Mouse (Mus musculus): ENCODE measurements at regions not wholly inside any gene's neighbourhood (a gene's known extent, or its start where the extent isn't known, plus 50 kb on each side); places are given as distances from the start of the nearest gene placed in this dataset.
"Not testable (repeated sequence)": the region's sequence is repeated elsewhere in the genome, so short reads cannot be mapped to it uniquely, and the experiment has no call there.

DNA sequence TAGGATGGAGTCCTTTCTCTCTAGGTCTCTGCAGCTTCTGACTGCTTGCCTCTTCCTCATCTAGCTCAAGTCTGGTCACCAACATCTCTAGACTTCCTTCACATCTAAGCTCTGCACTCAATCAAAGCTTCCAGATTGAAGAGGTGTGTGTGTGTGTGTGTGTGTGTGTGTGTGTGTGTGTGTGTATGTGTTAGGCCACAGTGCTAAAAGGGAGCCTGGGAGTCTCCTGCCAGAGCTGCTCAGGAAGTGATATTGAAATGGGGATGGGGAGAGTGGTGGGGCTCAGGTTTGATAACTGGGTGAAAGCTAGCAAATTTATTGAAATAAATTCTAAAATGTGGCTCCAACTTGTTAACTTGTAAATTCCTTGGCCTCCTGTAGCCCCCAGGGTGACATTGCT lies 73.3 kb downstream of the Gm31371 start:
- DNase-seq, result peak; percentile 7

DNA sequence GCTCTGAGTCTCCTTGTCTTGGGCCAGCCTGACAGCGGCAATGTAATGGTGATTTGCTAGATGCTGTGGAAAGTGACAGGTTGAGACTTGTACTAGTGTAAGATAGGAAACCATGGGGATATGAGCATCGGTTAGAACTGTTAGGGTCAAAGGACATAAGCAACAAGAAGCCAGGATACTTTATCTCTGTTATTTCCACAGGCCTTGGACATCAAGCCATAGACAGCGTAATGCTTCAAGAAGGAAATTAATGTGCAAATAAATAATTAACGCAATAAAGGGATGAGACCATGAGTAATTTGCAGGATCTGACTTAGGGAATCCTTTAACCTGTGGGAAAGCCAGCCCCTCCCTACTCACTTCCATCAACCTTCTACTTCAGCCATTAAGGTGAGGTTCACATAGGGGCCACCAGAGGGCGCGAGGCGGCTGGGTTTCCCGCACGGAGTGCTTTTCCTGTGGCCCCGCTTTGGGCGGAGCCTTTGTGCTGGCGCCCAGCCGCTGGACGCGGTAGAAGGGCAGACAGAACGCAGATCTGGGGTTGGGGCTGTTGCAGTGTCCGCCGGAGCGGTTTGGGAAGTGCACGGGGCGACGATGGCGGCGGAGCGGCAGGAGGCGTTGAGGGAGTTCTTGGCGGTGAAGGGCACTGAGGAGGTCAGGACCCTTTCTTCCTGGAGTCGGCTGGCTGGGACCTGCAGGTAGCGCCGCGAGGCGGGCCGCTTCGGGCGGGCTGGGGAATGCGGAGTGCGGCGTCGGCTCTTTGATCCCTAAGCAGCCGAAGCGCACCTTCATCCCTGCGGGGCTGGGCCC lies 76.5 kb downstream of the Gm31371 start:
- peak; percentile 78 for DNase-seq

DNA sequence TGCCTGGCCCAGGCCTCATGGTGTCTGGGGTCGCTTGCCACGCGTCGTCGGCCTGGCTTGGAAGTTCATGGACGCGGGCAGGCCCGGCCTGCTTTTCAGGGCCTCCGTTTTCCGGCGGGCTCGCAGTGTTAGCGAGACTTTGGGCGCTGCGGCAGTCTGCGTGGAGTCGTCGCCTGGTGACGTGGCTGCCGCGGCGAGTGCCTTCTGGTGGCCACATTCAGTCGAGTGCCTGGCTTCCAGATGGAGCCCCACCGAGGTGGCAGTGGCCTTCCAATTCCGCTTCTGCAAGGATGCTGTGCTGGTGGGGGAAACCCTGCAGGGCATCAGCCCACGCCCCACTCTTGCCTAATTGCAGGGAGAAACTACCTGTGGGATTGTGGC lies 77.1 kb downstream of the Gm31371 start:
- DNase-seq, result not testable (repeated sequence)

DNA sequence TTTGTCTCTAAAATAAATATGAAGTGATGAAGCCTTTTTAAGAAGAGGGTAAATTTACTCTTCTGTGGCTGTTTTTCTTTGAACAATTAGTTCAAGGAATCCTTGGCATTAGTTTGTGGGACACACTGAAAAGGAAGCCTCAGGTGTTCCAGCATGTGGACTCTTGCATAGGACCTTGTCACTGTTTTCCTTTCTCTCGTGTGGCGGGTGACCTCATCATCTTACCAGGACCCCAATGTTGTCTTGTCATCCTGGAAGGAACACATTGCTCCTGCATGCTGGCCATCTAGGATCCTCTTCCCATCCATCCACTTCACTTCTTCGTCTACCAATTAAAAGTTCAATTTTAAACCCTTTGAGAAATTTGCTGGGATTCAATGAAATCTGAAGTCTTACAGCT lies 104.9 kb downstream of the Gm31371 start:
- DNase-seq, result peak; percentile 39

DNA sequence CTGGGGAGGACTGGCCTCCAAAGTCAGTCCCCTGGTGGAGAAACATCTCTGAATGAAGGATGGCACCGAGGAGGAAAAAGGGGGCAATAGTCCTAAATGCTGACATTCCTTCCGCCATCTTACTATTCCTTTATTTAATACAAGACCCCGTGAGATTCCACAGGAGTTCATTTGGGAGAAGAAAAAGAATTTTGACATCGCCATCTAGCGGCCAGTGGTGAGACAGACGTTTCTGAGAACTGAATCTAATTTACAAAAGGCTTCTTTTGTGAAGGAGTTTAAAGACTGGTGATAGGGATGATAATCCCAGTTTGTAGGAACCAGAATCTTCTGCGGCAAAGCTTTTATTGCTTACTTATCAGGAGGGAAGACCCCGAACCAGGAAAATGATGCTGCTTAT lies 107.8 kb downstream of the Gm31371 start:
- DNase-seq, result not testable (repeated sequence)

DNA sequence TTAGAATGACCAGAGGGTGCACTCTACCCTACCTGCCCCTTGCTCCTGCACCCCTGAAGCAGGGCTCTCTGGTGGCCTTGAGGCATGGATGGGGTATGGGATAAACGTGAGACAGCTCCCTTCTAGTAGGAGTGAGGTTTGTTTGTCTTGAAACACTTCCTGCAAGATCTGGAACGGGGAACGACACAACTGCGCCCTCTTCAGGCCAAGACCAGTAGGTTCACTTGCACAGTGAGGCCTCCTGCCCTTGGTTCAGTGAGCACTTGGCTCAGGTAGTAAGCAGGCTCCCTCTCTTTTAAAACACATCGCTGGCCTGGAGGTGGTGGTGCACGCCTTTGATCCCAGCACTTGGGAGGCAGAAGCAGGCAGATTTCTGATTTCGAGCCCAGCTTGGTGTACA lies 110.1 kb downstream of the Gm31371 start:
- peak; percentile 33 for DNase-seq

DNA sequence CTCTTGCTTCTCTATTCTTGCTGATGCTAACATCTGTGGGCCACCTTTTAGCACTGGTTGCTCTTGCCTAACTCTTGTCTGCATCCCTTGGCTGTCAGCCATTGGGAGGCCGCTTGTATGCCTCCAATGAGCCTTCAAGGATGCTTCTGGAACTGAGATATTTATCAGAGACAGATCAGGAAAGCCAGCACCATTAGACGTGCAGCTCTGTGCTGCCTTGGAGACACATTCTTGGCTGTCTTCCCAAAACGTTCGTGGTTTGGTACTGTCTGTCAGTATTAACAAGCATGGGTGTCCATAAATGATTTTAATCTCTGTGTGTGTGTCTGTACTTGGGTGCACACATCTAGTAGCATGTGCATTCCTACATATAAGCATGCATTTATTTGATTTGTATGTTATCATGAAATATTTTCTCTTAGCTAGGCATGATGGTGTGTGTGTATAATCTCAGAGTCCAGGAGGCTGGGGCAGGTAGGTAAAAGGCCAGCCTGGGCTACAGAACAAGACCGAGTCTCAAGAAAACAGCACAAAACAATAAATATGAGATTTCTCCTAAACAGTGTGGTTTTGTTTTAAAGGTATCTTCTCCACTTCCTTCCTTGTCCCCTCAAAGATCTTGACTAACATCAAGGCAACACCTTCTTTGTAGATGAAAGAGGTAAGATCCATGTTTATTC lies 111.4 kb downstream of the Gm31371 start:
- not testable (repeated sequence) for DNase-seq

DNA sequence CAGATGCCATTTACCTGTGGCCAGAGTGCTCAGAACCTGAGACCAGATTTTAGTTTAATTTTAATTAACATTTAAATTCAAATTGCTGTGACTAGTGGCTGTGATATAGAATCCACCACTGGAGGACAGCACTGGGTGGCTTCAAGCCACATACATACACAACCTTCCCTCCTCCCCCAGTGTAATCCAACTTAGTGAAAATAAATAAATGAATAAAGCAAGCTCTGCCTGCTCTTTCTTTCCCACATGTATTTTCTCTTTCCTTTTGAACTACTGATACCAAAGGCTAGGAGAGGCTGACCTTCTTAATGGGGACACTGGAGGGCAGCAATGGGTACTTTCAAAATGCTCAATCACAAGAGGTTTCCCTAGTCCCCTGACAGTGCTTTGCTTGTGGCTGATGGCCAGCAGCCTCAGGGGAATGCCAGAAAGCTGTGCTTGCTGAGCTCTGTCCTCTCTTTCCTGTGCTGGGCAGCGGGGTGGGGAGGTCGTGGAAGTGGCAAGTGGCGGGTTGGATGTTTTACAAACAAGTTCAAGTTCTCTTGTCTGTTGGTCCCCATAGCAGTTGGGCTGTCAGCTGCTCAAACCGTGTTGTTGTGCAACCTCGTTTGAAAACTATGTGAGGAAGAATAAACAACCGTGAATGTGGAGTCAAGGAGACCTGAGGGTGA lies 112.4 kb downstream of the Gm31371 start:
- not testable (repeated sequence) for DNase-seq

DNA sequence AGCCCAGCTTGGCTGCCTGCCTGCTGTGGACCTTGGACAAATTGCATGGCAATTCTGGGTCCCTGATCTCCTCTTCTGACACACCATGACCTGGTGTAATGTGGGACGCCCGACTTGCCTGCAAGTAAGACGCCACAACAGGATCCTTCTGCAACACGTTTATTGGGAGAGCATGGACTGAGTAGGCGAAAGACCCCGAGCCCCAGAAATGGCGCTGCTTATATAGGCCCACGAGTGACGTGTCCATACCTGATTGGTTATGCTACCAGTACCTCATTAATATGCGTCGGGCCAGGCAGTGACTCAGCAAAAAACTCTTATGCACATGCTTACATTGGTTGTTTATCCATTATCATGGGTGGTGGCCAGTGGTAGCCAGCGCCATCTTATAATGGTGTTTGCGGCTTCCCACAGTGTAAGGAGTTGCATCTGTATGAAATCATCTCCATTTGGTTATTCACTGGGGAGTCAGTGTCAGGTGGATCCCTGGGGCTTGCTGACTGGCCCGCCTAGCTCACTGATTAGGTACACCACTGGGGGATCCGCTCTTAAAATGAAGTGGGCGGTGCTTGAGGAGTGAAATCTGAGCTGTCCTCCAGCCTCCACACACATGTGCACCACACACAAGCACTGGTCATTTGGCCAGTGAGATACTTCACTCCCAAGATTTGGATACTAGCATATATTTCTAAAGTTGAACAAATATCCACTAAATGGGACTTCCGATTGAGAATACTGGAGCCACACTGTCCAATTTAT lies 113.1 kb downstream of the Gm31371 start:
- peak; percentile 36 for DNase-seq

DNA sequence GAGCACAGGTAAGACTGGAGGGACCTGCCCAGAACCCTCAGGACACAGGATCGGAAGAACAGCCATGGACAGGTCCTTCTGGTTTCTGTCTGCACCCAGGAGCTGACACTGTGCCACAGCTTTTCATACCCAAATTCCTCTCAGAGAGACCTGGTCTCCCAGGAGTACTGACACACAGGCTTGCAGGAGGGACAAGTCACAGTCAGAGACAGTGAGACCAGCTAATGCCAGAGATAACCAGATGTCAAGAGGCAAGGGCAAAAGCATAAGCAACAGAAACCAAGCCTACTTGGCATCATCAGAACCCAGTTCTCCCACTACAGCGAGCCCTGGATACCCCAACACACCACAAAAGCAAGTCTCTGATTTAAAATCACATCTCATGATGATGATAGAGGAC lies 122.3 kb downstream of the Gm31371 start:
- DNase-seq, result not testable (repeated sequence)

DNA sequence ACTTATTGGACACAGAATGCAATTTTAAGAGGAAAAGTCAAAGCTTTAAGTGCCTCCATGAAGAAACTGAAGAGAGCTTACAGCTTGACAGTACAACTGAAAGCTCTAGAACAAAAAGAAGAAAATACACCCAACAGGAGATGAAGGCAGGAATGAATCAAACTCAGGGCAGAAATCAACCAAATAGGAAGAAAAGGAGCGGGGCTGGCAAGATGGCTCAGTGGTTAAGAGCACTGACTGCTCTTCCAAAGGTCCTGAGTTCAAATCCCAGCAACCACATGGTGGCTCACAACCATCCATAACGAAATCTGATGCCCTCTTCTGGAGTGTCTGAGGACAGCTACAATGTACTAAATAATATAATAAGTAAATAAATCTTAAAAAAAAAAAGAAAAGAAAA lies 124.8 kb downstream of the Gm31371 start:
- DNase-seq, result peak; percentile 27

DNA sequence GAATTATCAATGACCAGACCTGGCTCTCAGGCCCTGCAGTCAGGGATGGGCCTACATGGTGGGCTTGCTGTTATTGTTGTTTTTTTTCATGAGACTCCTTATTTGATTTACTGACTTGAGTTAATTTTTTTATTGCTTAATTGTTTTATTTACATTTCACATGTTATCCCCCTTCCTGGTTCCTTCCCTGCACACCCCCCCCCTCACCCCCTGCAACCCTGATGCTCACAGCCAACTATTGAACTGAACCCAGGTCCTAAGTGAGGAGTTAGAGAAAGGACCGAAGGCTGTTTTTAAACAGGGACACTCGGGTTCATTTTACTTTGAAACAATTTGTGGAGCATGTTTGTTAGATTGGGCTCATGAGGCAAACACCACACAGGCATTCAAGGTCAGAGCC lies 126.9 kb downstream of the Gm31371 start:
- not testable (repeated sequence) for DNase-seq

DNA sequence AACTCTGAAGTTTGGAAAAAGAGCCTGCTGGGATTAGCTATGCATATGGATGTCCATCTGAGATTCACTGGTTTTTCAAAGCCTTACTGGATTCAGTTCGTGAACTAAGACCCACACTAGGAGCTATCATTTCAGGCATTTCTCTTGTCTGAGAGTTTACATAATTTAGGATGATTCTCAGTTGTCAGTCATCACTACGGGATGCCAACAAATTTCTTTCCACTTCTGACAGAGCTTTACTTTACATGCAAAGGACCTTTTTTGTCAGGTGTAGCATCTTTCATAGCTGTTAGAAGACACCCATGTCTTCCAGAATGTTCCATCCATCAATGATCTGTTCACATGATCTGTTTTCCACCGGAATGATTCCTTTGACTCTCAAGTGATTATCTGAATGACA lies 154.4 kb downstream of the Gm31371 start:
- peak; percentile 12 for DNase-seq

DNA sequence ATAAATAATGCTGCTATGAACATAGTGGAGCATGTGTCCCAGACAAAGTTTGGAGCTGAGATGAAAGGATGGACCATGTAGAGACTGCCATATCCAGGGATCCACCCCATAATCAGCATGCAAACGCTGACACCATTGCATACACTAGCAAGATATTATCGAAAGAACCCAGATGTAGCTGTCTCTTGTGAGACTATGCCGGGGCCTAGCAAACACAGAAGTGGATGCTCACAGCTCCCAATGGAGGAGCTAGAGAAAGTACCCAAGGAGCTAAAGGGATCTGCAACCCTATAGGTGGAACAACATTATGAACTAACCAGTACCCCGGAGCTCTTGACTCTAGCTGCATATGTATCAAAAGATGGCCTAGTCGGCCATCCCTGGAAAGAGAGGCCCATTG lies 194.9 kb downstream of the Gm31371 start:
- not testable (repeated sequence) for DNase-seq

DNA sequence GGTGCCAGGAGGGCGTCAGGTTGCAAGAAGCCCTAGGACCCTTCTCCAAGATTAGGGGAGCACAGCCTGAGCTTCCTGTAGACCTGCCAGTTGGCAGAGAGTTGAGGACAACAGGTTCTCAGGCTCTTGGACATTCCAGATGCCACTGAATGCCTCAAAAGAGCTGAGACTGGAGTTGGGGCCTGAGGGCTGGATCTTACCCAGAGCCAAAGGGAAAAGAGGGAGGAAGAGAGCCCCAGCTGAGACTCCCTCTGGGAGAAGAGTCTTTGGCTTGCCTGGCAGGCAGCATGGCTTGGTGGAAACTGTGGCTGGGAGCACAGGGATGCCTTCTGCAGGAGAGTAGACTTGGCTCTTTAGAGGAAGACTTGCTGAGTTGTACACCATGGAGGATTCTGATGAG lies 197.0 kb downstream of the Gm31371 start:
- DNase-seq, result not testable (repeated sequence)

DNA sequence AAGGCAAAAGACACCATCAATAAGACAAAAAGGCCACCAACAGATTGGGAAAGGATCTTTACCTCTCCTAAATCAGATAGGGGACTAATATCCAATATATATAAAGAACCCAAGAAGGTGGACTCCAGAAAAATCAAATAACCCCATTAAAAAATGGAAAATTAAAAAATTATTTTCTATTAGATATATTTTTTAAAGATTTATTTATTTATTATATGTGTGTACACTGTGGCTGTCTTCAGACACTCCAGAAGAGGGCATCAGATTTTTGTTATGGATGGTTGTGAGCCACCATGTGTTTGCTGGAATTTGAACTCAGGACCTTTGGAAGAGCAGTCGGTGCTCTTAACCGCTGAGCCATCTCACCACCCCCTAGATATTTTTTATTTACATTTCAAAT lies 199.2 kb downstream of the Gm31371 start:
- DNase-seq, result not testable (repeated sequence)

DNA sequence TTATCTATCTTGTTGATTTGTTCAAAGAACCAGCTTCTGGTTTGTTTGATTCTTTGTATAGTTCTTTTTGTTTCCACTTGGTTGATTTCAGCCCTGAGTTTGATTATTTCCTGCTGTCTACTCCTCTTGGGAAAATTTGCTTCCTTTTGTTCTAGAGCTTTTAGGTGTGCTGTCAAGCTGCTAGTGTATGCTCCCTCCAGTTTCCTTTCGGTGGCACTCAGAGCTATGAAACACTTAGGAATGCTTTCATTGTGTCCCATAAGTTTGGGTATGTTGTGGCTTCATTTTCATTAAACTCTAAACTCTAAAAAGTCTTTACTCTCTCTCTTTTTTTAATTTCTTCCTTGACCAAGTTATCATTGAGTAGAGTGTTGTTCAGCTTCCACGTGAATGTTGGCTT lies 204.0 kb downstream of the Gm31371 start:
- DNase-seq, result not testable (repeated sequence)

DNA sequence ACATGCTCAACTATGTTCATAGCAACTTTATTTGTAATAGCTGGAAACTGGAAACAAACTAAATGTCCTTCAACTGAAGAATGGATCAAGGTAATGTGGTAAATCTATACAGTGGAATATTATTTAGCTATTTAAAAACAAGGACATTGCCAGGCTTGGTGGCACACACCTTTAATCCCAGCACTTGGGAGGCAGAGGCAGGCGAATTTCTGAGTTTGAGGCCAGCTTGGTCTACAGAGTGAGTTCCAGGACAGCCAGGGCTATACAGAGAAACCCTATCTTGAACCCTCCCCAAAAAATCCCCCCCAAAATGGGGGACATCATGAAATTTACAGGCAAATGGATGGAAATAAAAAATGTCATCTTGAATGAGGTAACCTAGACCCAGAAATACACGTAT lies 213.6 kb downstream of the Gm31371 start:
- DNase-seq, result peak; percentile 15

DNA sequence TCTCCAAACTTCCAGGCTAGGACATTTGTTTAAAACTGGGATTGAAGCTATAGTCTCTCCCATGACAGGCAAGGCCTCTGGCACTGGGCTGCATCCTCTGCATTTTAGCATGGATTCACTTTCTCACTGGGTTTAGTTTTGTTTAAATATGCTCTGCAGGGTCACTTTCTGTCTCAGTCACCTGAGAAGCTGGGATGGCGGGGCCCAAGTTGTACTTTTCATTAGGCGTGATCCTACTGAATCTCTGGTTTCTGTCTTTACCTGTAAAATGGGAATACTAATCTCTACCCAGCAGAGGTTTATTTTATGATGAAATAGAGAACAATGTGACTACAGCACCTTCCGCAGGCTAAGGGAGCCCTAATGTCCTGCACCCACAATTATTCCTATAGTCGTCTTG lies 216.4 kb downstream of the Gm31371 start:
- not testable (repeated sequence) for DNase-seq

DNA sequence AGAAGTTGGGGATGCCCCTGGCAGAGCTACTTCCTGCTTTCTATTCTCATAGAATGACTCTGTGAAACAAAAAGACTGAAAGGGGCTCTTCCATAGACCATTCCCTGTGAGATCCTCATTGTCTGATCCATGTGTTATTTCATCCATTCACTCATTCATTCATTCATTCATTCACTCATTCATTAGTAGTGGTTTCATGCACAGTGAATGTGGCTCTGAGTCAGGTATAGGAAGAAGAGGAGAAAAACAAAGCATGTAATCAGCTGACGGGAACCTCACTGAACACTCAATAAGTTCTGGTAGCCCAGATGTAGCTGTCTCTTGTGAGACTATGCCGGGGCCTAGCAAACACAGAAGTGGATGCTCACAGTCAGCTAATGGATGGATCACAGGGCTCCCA lies 217.0 kb downstream of the Gm31371 start:
- not testable (repeated sequence) for DNase-seq

DNA sequence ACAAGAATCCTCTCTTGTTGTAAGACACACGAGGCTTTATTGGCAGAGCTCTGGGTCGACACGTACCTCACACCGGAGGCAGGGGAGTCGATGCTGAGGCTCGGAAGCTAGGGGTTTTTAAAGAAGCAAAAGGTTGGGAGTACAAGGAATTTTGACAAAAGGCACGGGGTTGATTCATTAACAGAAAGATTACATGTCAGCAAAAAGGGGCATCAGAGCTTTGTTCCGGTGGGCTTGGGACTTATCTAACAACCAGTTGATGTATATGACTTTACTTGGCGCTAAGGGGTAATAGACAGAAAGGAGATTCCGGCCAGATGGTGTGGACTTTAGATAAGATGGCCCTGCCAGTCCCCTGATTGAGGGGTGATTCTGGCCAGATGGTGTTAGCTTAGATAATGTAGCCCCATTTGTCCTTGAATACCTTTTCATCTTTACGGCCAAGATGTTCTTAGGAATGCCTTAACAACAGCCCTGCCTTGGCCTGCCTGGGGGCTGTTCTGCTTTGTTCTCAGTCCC lies 218.3 kb downstream of the Gm31371 start:
- DNase-seq, result not testable (repeated sequence)

All from heart, postnatal 4 days (tissue).